Mouse (Mus musculus): ENCODE data around the gene Spen. TPM values are rescaled to one million over a fixed set of nuclear protein-coding genes. Genes with fewer than 3 reads are reported as not detected.

Gene Spen
- polyA plus RNA-seq, 1 experiment: 56.0 TPM

DNA sequence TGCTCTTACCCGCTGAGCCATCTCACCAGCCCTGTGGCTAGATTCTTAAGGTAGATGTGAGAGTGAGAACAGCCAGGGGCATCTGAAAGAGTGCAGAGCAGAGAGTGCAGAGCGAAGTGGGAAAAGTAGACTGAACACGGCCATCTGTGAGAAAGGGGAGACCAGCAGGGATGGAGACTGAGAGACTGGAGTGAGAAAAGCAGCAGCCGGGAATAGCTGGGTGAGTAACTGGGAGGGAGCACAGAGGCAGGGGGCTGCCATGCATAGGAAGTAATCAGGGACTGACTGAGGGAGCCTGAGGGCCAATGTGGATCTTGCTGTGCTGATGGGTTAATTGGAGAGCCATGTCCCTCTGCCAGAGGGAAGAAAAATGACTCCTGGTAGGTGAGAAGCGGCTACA lies 35.7 kb downstream of the Spen start:
- no peak for TF ChIP-seq POLR2A (IDR thresholded peaks at IDR 0.05; ENCODE audit: low read depth, low read length)
- TF ChIP-seq CTCF (IDR thresholded peaks at IDR 0.05; ENCODE audit: extremely low read depth, insufficient read length, insufficient replicate concordance, low read depth, low read length): no peak
- Histone ChIP-seq H3K27me3 (ENCODE audit: control insufficient read depth, insufficient read depth, low read length) (no peaks in the 10 kb centered on the region), H3K4me3 (ENCODE audit: low read depth, low read length) (no peak overlapping the region), H3K36me3 (ENCODE audit: control insufficient read depth, insufficient read depth, low read length) (peaks cover 5% of the 10 kb centered on the region), H3K4me1 (ENCODE audit: control insufficient read depth, insufficient read depth, insufficient read length, low read length) (peaks cover 10% of the 10 kb centered on the region), H3K27ac (ENCODE audit: insufficient read depth, low read depth, low read length) (no peak overlapping the region)
- WGBS: 87% methylated on average over 5 of the region's 5 CpGs

DNA sequence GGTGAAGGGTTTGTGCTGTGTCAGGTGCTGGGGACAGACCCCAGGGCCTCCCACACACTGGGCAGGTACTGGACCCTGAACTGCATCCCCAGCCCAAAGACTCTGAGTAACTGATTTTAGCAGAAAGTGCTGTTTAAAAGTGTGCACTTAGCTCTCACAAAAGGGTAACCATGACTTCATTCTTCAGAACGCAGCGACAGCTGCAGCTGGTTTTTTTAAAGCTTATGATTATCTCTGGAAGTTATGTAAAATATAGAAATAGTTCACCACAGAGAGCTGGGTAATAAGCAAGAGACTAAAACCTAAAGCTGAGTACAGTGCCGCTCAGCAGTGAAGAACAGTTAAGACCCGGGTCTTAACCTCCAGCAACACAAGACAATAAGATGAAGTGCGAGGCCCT lies 37.3 kb downstream of the Spen start:
- Histone ChIP-seq H3K4me3 (ENCODE audit: low read depth, low read length) (no peak overlapping the region), H3K4me1 (ENCODE audit: control insufficient read depth, insufficient read depth, insufficient read length, low read length) (peaks cover 4% of the 10 kb centered on the region; the same call in 1 of the 2 replicates), H3K27me3 (ENCODE audit: control insufficient read depth, insufficient read depth, low read length) (no peaks in the 10 kb centered on the region), H3K36me3 (ENCODE audit: control insufficient read depth, insufficient read depth, low read length) (peaks cover 5% of the 10 kb centered on the region), H3K27ac (ENCODE audit: insufficient read depth, low read depth, low read length) (no peak overlapping the region)
- WGBS: 73% methylated on average over 5 of the region's 5 CpGs
- TF ChIP-seq POLR2A (IDR thresholded peaks at IDR 0.05; ENCODE audit: low read depth, low read length) (no peak), CTCF (IDR thresholded peaks at IDR 0.05; ENCODE audit: extremely low read depth, insufficient read length, insufficient replicate concordance, low read depth, low read length) (no peak)

DNA sequence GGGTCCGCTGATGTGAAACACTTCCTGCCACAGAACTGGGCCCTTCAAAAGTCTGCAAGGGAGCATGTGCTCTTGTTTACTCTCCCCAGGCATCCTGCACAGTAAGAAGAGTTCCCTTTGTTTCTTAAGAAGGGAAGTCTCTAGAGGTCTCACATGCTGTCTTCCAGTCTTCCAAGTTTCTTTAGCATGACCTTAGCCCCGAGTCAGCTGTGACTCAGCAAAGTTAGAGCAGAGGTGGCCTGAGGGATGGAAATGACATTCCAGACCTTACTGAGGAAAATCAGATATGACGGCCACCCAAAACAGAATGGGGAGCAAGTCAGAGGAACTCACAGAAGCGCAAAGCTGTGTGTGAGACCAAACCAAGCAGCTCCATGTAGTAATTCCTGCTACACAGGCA lies 37.8 kb downstream of the Spen start:
- peaks cover under 1% of the 10 kb centered on the region; the same call in 1 of the 2 replicates for H3K4me1 ChIP-seq (ENCODE audit: control insufficient read depth, insufficient read depth, insufficient read length, low read length)
- no peak for TF ChIP-seq CTCF (IDR thresholded peaks at IDR 0.05; ENCODE audit: extremely low read depth, insufficient read length, insufficient replicate concordance, low read depth, low read length)
- TF ChIP-seq POLR2A (IDR thresholded peaks at IDR 0.05; ENCODE audit: low read depth, low read length): no peak
- no peaks in the 10 kb centered on the region for H3K27me3 ChIP-seq (ENCODE audit: control insufficient read depth, insufficient read depth, low read length)
- H3K27ac ChIP-seq (ENCODE audit: insufficient read depth, low read depth, low read length): no peak overlapping the region
- H3K4me3 ChIP-seq (ENCODE audit: low read depth, low read length): no peak overlapping the region
- WGBS: 69% methylated on average over 4 of the region's 4 CpGs
- peaks cover 6% of the 10 kb centered on the region for H3K36me3 ChIP-seq (ENCODE audit: control insufficient read depth, insufficient read depth, low read length)

DNA sequence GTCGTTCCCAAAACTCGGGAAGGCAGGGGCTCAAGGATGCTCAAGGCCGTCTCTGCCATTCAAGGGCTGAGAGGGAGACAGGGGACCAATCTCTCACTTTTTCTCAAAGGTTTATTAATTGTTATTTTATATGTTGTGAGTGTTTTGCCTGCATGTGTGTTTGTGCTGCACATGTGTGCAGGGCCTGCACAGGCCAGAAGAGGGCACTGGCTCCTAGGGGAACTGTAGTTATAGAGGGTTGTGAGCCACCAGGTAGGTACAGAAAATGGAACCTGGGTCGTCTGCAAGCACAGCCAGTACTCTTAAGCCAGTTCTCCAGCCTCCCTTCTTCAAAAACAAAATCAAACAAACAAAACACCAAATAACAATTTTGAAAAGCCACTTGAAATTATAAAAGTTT lies 49.7 kb downstream of the Spen start:
- Histone ChIP-seq H3K27me3 (ENCODE audit: control insufficient read depth, insufficient read depth, low read length) (no peaks in the 10 kb centered on the region), H3K4me3 (ENCODE audit: low read depth, low read length) (no peak overlapping the region), H3K4me1 (ENCODE audit: control insufficient read depth, insufficient read depth, insufficient read length, low read length) (no peaks in the 10 kb centered on the region), H3K27ac (ENCODE audit: insufficient read depth, low read depth, low read length) (no peak overlapping the region), H3K36me3 (ENCODE audit: control insufficient read depth, insufficient read depth, low read length) (peaks cover 78% of the 10 kb centered on the region)
- 92% methylated on average over 4 of the region's 4 CpGs for WGBS
- no peak for TF ChIP-seq POLR2A (IDR thresholded peaks at IDR 0.05; ENCODE audit: low read depth, low read length)
- peak; percentile 60; the same call in 1 of the 2 replicates for TF ChIP-seq CTCF (IDR thresholded peaks at IDR 0.05; ENCODE audit: extremely low read depth, insufficient read length, insufficient replicate concordance, low read depth, low read length)

DNA sequence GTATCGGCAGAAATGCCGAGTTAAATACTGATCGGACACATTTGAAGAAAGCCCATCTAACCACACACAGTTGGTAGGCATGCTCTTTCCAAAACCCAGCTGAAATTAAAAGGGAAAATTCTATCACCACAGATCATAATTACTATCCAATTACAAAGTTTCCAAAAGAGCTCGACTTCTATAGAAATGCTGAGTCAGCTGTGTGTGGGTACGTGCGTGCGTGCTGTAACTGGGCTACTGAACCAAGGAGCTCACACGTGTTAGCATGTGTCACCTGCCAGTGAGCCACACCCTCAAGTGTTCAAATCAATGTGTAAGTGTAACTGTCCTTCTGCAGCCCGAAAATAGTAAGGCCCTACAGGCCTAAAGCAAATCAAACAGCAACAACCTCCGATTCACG lies 50.8 kb downstream of the Spen start:
- no peak overlapping the region for H3K4me3 ChIP-seq (ENCODE audit: low read depth, low read length)
- no peak for TF ChIP-seq CTCF (IDR thresholded peaks at IDR 0.05; ENCODE audit: extremely low read depth, insufficient read length, insufficient replicate concordance, low read depth, low read length)
- TF ChIP-seq POLR2A (IDR thresholded peaks at IDR 0.05; ENCODE audit: low read depth, low read length): no peak
- H3K27me3 ChIP-seq (ENCODE audit: control insufficient read depth, insufficient read depth, low read length): no peaks in the 10 kb centered on the region
- whole genome bisulfite sequencing: 92% methylated on average over 11 of the region's 11 CpGs
- peaks cover 81% of the 10 kb centered on the region for H3K36me3 ChIP-seq (ENCODE audit: control insufficient read depth, insufficient read depth, low read length)
- H3K27ac ChIP-seq (ENCODE audit: insufficient read depth, low read depth, low read length): no peak overlapping the region
- H3K4me1 ChIP-seq (ENCODE audit: control insufficient read depth, insufficient read depth, insufficient read length, low read length): no peaks in the 10 kb centered on the region

DNA sequence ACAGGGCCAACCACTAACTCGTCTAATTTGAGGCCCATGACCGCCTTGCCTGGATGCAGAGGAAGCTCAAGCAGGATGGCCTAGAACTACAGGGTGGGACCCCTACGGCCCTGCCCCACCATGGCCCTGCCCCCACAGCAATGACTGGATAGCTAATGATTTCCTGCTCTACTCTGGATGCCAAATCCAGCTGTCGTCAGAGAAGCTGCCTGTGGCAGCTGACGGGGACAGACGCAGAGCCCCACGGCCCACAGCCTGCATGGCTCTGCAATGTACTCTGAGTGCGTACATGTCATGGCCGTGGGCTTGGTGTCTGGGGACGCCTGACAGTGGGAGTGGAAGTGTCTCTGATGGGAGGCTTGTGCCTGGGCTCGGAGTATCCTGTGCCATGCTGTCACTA lies 54.3 kb downstream of the Spen start:
- Histone ChIP-seq H3K27ac (ENCODE audit: insufficient read depth, low read depth, low read length) (no peak overlapping the region), H3K4me3 (ENCODE audit: low read depth, low read length) (no peak overlapping the region), H3K4me1 (ENCODE audit: control insufficient read depth, insufficient read depth, insufficient read length, low read length) (no peaks in the 10 kb centered on the region), H3K27me3 (ENCODE audit: control insufficient read depth, insufficient read depth, low read length) (no peaks in the 10 kb centered on the region), H3K36me3 (ENCODE audit: control insufficient read depth, insufficient read depth, low read length) (peaks cover 80% of the 10 kb centered on the region)
- 82% methylated on average over 11 of the region's 11 CpGs for WGBS
- TF ChIP-seq CTCF (IDR thresholded peaks at IDR 0.05; ENCODE audit: extremely low read depth, insufficient read length, insufficient replicate concordance, low read depth, low read length): no peak
- no peak for TF ChIP-seq POLR2A (IDR thresholded peaks at IDR 0.05; ENCODE audit: low read depth, low read length)

DNA sequence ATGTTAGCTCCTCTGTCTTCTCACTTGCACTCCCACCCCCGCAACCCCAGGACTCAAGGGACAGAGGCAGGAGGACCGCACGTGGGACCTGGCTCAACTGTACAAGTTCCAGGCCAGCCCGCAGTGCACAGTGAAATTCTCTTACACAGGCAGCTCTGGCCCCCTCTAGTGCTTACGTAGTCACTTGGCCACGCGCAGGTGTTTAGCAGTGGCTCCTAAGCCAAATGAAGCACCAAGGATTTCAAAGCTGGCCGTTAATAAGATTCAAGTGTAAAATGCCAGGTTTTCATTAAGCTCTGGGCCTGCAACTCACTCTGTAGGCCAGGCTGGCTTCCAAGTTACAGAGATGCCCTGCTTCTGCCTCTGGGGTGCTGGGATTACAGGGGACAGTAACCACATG lies 59.0 kb downstream of the Spen start:
- Histone ChIP-seq H3K27me3 (ENCODE audit: control insufficient read depth, insufficient read depth, low read length) (no peaks in the 10 kb centered on the region), H3K27ac (ENCODE audit: insufficient read depth, low read depth, low read length) (no peak overlapping the region), H3K4me3 (ENCODE audit: low read depth, low read length) (no peak overlapping the region), H3K36me3 (ENCODE audit: control insufficient read depth, insufficient read depth, low read length) (peaks cover 88% of the 10 kb centered on the region), H3K4me1 (ENCODE audit: control insufficient read depth, insufficient read depth, insufficient read length, low read length) (peaks cover 4% of the 10 kb centered on the region; the same call in 1 of the 2 replicates)
- TF ChIP-seq CTCF (IDR thresholded peaks at IDR 0.05; ENCODE audit: extremely low read depth, insufficient read length, insufficient replicate concordance, low read depth, low read length): no peak
- TF ChIP-seq POLR2A (IDR thresholded peaks at IDR 0.05; ENCODE audit: low read depth, low read length): no peak
- 94% methylated on average over 8 of the region's 8 CpGs for WGBS
